Mouse (Mus musculus): ENCODE results near the gene Lig3. TPM values are rescaled to one million over a fixed set of nuclear protein-coding genes. Genes with fewer than 3 reads are reported as not detected.

Lig3 gene
- total RNA-seq, 2 experiments from 2014 or later, result 21.4 to 22.7 TPM

- H3K27ac ChIP-seq, result no peak overlapping the region
- H3K4me3 ChIP-seq, result no peak overlapping the region
- intact Hi-C loops (cut with DNase I), result no loop called here
- no peak for DNase-seq
- TF ChIP-seq CTCF (IDR thresholded peaks at IDR 0.05), result no peak
Measured at GRCm38 (mm10) chr11:82835616-82836432, 54.9 kb downstream of the Lig3 start.

GRCm38 (mm10) chr11:82837192-82837591, 56.3 kb downstream of the Lig3 start:
- Histone ChIP-seq H3K27ac (peak overlapping the region; percentile 68), H3K4me3 (no peak overlapping the region)
- no peak for DNase-seq
- intact Hi-C loops (cut with DNase I), result no loop called here
- no peak for TF ChIP-seq CTCF (IDR thresholded peaks at IDR 0.05)

- DNase-seq, result no peak
- Histone ChIP-seq H3K27ac (peak overlapping the region; percentile 41), H3K4me3 (no peak overlapping the region)
Measured at GRCm38 (mm10) chr11:82837848-82838247, 56.9 kb downstream of the Lig3 start.

GRCm38 (mm10) chr11:82838511-82838910, 57.6 kb downstream of the Lig3 start:
- DNase-seq, result no peak
- no peak for TF ChIP-seq CTCF (IDR thresholded peaks at IDR 0.05)
- Histone ChIP-seq H3K27ac (peak overlapping the region; percentile 41), H3K4me3 (no peak overlapping the region)
- intact Hi-C loops (cut with DNase I), result no loop called here

More at GRCm38 (mm10) chr11:82837848-82838247, 56.9 kb downstream of the Lig3 start:
- intact Hi-C loops (cut with DNase I), result no loop called here
- TF ChIP-seq CTCF (IDR thresholded peaks at IDR 0.05), result no peak

- DNase-seq, result peak; percentile 51
- no peak for TF ChIP-seq CTCF (IDR thresholded peaks at IDR 0.05)
- Histone ChIP-seq H3K27ac (peak overlapping the region; percentile 92), H3K4me3 (peak overlapping the region; percentile 74)
- intact Hi-C loops (cut with DNase I), result loop anchor here (1.0 kb wide), 1 partner anchor 26 kb away; the partner anchor contains the start of gene Rffl
Measured at GRCm38 (mm10) chr11:82844771-82845414, 64.0 kb downstream of the Lig3 start.

GRCm38 (mm10) chr11:82845415-82846078, 64.6 kb downstream of the Lig3 start:
- peak; percentile 44 for TF ChIP-seq CTCF (IDR thresholded peaks at IDR 0.05)
- intact Hi-C loops (cut with DNase I), result loop anchor here (1.0 kb wide), 1 partner anchor 26 kb away; the partner anchor contains the start of gene Rffl
- peak overlapping the region; percentile 92 for H3K27ac ChIP-seq
- peak overlapping the region; percentile 74 for H3K4me3 ChIP-seq
- DNase-seq, result peak; percentile 88

GRCm38 (mm10) chr11:82846079-82846436, 65.2 kb downstream of the Lig3 start:
- DNase-seq, result no peak
- Histone ChIP-seq H3K4me3 (peak overlapping the region; percentile 74), H3K27ac (peak overlapping the region; percentile 92)
- TF ChIP-seq CTCF (IDR thresholded peaks at IDR 0.05), result no peak
- intact Hi-C loops (cut with DNase I), result no loop called here

GRCm38 (mm10) chr11:82846938-82847337, 66.0 kb downstream of the Lig3 start:
- intact Hi-C loops (cut with DNase I), result no loop called here
- no peak overlapping the region for H3K27ac ChIP-seq
- TF ChIP-seq CTCF (IDR thresholded peaks at IDR 0.05), result no peak
- no peak overlapping the region for H3K4me3 ChIP-seq
- no peak for DNase-seq

GRCm38 (mm10) chr11:82847571-82848000, 66.7 kb downstream of the Lig3 start:
- intact Hi-C loops (cut with DNase I), result no loop called here
- Histone ChIP-seq H3K27ac (peak overlapping the region; percentile 6; the same call in 1 of the 2 replicates), H3K4me3 (no peak overlapping the region)
- no peak for TF ChIP-seq CTCF (IDR thresholded peaks at IDR 0.05)
- no peak for DNase-seq

GRCm38 (mm10) chr11:82850259-82850658, 69.4 kb downstream of the Lig3 start:
- intact Hi-C loops (cut with DNase I), result no loop called here
- no peak overlapping the region for H3K4me3 ChIP-seq
- no peak for TF ChIP-seq CTCF (IDR thresholded peaks at IDR 0.05)
- DNase-seq, result no peak
- no peak overlapping the region for H3K27ac ChIP-seq

- no peak for DNase-seq
- Histone ChIP-seq H3K27ac (no peak overlapping the region), H3K4me3 (no peak overlapping the region)
- TF ChIP-seq CTCF (IDR thresholded peaks at IDR 0.05), result no peak
- intact Hi-C loops (cut with DNase I), result no loop called here
Measured at GRCm38 (mm10) chr11:82852115-82852514, 71.2 kb downstream of the Lig3 start.

GRCm38 (mm10) chr11:82852540-82852939, 71.6 kb downstream of the Lig3 start:
- TF ChIP-seq CTCF (IDR thresholded peaks at IDR 0.05), result no peak
- intact Hi-C loops (cut with DNase I), result no loop called here
- DNase-seq, result no peak
- no peak overlapping the region for H3K4me3 ChIP-seq
- H3K27ac ChIP-seq, result no peak overlapping the region

GRCm38 (mm10) chr11:82852958-82853357, 72.0 kb downstream of the Lig3 start:
- DNase-seq, result no peak
- intact Hi-C loops (cut with DNase I), result no loop called here
- no peak for TF ChIP-seq CTCF (IDR thresholded peaks at IDR 0.05)
- H3K27ac ChIP-seq, result no peak overlapping the region
- H3K4me3 ChIP-seq, result no peak overlapping the region

Other genes starting within 250 kb of the Lig3 start
- gene Cct6b, start 16.8 kb upstream of the Lig3 start, total RNA-seq (2021), result under 1 TPM; 0.18 to 0.20 TPM
- gene Zfp830, start 16.8 kb upstream of the Lig3 start, total RNA-seq (2021), result 10 to 100 TPM; 15.9 to 16.8 TPM
- 10 to 100 TPM in 1 of 2 experiments, 1 to 10 TPM in 1; 6.5 to 10.1 TPM for gene Rffl, start 90.1 kb downstream of the Lig3 start, total RNA-seq (2021)
- gene Rad51d, start 109.5 kb downstream of the Lig3 start, total RNA-seq (2021), result 1 to 10 TPM; 2.7 to 3.6 TPM
- not detected for gene Fndc8, start 111.0 kb downstream of the Lig3 start, total RNA-seq (2021)
- gene Nle1, start 127.3 kb downstream of the Lig3 start, total RNA-seq (2021), result 10 to 100 TPM; 11.4 to 15.1 TPM
- 100 to 1,000 TPM; 169 to 206 TPM for gene Unc45b, start 129.4 kb downstream of the Lig3 start, total RNA-seq (2021)
- 10 to 100 TPM; 12.2 to 24.1 TPM for gene Slfn5, start 170.2 kb downstream of the Lig3 start, total RNA-seq (2021)
- under 1 TPM; 0.13 to 0.28 TPM for gene Slfn9, start 210.7 kb downstream of the Lig3 start, total RNA-seq (2021)
- gene Slfn8, start 239.7 kb downstream of the Lig3 start, total RNA-seq (2021), result under 1 TPM; 0.08 to 0.13 TPM